Mouse (Mus musculus) right cerebral cortex, postnatal 10 days (tissue): ENCODE data around the gene Psmb7.

Source experiments
- DNase-seq, 2 experiments: peaks; one replicate each; pipeline ENCODE4 v3.0.0; 2021; ENCODE audit warnings: low spot score in 2 of 2

Psmb7 gene

GRCm38 (mm10) chr2:38643625-38644427, at the start of gene Psmb7:
Psmb7 (minus strand) TSS chr2:38644087.
- peak; percentile 94 for DNase-seq

GRCm38 (mm10) chr2:38691542-38691941, 47.7 kb upstream of the Psmb7 start:
- DNase-seq: no peak

- no peak for DNase-seq
Observed at GRCm38 (mm10) chr2:38689881-38690280, 46.0 kb upstream of the Psmb7 start.

- DNase-seq: peak; percentile 64 to 69
Observed at GRCm38 (mm10) chr2:38688791-38689520, 45.1 kb upstream of the Psmb7 start.

- DNase-seq: no peak
Observed at GRCm38 (mm10) chr2:38685746-38686145, 41.9 kb upstream of the Psmb7 start.

GRCm38 (mm10) chr2:38683083-38683482, 39.2 kb upstream of the Psmb7 start:
- no peak for DNase-seq

GRCm38 (mm10) chr2:38682209-38682608, 38.3 kb upstream of the Psmb7 start:
- no peak for DNase-seq

GRCm38 (mm10) chr2:38678947-38679346, 35.1 kb upstream of the Psmb7 start:
- DNase-seq: no peak

- no peak for DNase-seq
Observed at GRCm38 (mm10) chr2:38675366-38675969, 31.6 kb upstream of the Psmb7 start.

- no peak for DNase-seq
Observed at GRCm38 (mm10) chr2:38672496-38672895, 28.6 kb upstream of the Psmb7 start.

- no peak for DNase-seq
Observed at GRCm38 (mm10) chr2:38668802-38669580, 25.1 kb upstream of the Psmb7 start.

GRCm38 (mm10) chr2:38661398-38661797, 17.5 kb upstream of the Psmb7 start:
- no peak for DNase-seq

GRCm38 (mm10) chr2:38658338-38658836, 14.5 kb upstream of the Psmb7 start:
- DNase-seq: peak; percentile 74 to 85

- DNase-seq: no peak
Observed at GRCm38 (mm10) chr2:38653694-38654093, 9.8 kb upstream of the Psmb7 start.

GRCm38 (mm10) chr2:38653293-38653619, 9.4 kb upstream of the Psmb7 start:
- no peak for DNase-seq

- peak in 1 of 2 experiments; percentile 36 for DNase-seq
Observed at GRCm38 (mm10) chr2:38652565-38653292, 8.8 kb upstream of the Psmb7 start.

GRCm38 (mm10) chr2:38652098-38652497, 8.2 kb upstream of the Psmb7 start:
- DNase-seq: no peak

GRCm38 (mm10) chr2:38650340-38650739, 6.5 kb upstream of the Psmb7 start:
- no peak for DNase-seq

- DNase-seq: no peak
Observed at GRCm38 (mm10) chr2:38647661-38648060, 3.8 kb upstream of the Psmb7 start.

GRCm38 (mm10) chr2:38647201-38647606, 3.3 kb upstream of the Psmb7 start:
- DNase-seq: peak; percentile 73 to 81

- DNase-seq: peak; percentile 84 to 86
Observed at GRCm38 (mm10) chr2:38645936-38646335, 2.0 kb upstream of the Psmb7 start.
